Mouse (Mus musculus) spleen, adult 2 months (tissue): ENCODE data around the gene BC049715.

Source experiments
- CTCF ChIP-seq: fragments of 200-500 bp; IDR thresholded peaks from 2 replicates; pipeline ENCODE4 v1.5.1; 2011; ENCODE audit warnings: mild to moderate bottlenecking, inconsistent platforms; ENCODE audit not compliant: insufficient read depth, insufficient read length, insufficient replicate concordance; ENCODE audit errors: extremely low read depth
- POLR2A ChIP-seq: fragments of 200-500 bp; IDR thresholded peaks from 2 replicates; pipeline ENCODE4 v1.6.1; 2011; ENCODE audit warnings: low read depth, low read length, inconsistent platforms

DNA sequence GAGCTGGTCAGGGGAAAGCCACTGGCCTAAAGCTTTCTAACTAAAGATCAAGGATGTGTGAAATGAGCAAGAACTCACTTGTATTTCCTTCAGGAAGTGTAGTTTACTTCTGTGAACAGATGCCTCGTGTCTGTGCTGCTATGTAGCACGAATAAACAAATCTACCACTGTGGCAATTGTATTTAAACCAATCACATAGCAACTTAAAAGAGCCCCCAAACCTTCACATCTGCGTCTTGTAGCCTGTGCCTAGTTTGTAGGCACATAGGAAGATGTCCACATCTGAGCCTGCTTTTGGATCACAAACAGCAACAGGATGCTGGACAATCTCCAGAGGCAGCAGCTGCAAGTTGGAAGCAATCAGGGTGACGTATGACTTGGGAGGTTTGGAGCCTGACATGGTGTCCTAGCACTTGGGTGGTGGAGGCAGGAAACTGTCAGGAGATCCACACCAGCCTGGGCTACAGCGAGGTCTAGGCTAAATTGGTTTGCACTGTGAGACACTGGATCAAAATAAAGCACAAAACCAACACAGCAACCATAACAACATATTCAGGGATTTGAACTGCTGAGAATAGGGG lies 37.9 kb upstream of the BC049715 start:
- TF ChIP-seq CTCF (no peak), POLR2A (no peak)
